Mouse (Mus musculus): ENCODE results near the gene Klf14. TPM values are rescaled to one million over a fixed set of nuclear protein-coding genes. Genes with fewer than 3 reads are reported as not detected.

Gene Klf14
- polyA plus RNA-seq, 1 experiment = not detected

DNA sequence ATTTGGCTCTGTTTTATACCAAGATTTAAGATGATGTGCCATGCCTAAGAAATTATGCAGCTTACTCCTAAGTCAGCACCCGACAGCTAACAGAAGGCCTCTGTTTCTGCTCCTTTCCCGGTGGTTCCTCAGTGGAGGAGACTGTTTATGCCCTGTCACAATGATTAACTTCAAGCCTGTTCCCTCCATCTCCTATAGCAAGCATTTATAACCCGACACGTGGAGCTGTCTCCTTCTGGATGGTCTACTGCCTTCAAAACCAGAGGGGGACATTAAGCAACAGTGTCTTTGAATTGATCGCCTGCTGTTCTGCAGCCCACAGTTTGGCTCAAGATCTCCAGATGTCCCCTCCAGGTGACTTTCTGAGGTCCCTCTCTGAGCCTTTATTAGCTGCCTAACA lies 19.6 kb downstream of the Klf14 start:
- Histone ChIP-seq H3K4me3 (no peak overlapping the region), H3K4me2 (ENCODE audit: low read depth) (no peak overlapping the region), H3K79me2 (ENCODE audit: control insufficient read depth, insufficient read depth) (no peaks in the 10 kb centered on the region), H3K27me3 (ENCODE audit: control insufficient read depth, insufficient read depth, insufficient read length) (peaks cover 4% of the 10 kb centered on the region), H3K36me3 (ENCODE audit: control insufficient read depth, insufficient read depth) (no peaks in the 10 kb centered on the region), H3ac (ENCODE audit: control insufficient read depth, insufficient read length) (no peak overlapping the region)
- TF ChIP-seq TCF3 (IDR thresholded peaks at IDR 0.05; ENCODE audit: insufficient read length, low read depth) = no peak
- no peak for TF ChIP-seq REST (IDR thresholded peaks at IDR 0.05; ENCODE audit: insufficient read depth, insufficient read length)
- TF ChIP-seq E2F4 (IDR thresholded peaks at IDR 0.05; ENCODE audit: insufficient read depth) = no peak
- TF ChIP-seq TCF12 (IDR thresholded peaks at IDR 0.05; ENCODE audit: insufficient read depth, poor library complexity, severe bottlenecking) = no peak
- no peak for TF ChIP-seq MYOD1 (IDR thresholded peaks at IDR 0.05; ENCODE audit: control insufficient read depth in 1 of 3, insufficient read length in 2 of 3, low read depth in 2 of 3)
- TF ChIP-seq POLR2AphosphoS2 (IDR thresholded peaks at IDR 0.05; ENCODE audit: insufficient read length, low read depth) = no peak
- no peak for TF ChIP-seq POLR2A (IDR thresholded peaks at IDR 0.05; ENCODE audit: insufficient read length, low read depth)
- no peak for TF ChIP-seq MYOG (IDR thresholded peaks at IDR 0.05; ENCODE audit: control insufficient read depth in 1 of 3, insufficient read depth in 1 of 3, insufficient read length in 2 of 3, low read depth in 2 of 3)
- no peak for TF ChIP-seq USF1 (IDR thresholded peaks at IDR 0.05; ENCODE audit: low read depth)
- no peak for TF ChIP-seq CEBPB (IDR thresholded peaks at IDR 0.05; ENCODE audit: insufficient read depth, poor library complexity, severe bottlenecking)
- TF ChIP-seq SRF (IDR thresholded peaks at IDR 0.05; ENCODE audit: control insufficient read depth, insufficient read length, low read depth) = no peak
- no peak for TF ChIP-seq MAX (IDR thresholded peaks at IDR 0.05; ENCODE audit: low read depth)

DNA sequence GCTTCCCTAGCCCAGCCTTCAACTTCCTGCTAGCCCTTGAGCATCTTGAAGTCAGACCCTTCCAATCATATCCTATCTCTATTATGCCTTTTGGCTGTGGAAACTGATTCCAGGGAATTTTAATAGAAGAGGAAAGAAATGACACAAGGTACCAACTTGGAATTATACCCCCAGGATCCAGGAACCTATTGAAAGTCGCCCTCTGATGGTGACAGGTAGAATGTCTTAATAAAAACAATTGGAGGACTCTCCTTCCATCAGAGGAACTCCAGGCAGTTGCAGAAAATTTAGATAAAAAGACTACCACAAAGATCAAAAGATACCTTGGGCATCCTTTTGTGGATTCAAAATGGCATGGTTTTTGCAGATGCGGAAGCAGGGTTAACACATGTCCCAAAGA lies 36.1 kb downstream of the Klf14 start:
- Histone ChIP-seq H3K4me2 (ENCODE audit: low read depth) (no peak overlapping the region), H3K79me2 (ENCODE audit: control insufficient read depth, insufficient read depth) (no peaks in the 10 kb centered on the region), H3K36me3 (ENCODE audit: control insufficient read depth, insufficient read depth) (no peaks in the 10 kb centered on the region), H3K27me3 (ENCODE audit: control insufficient read depth, insufficient read depth, insufficient read length) (no peaks in the 10 kb centered on the region), H3K4me3 (no peak overlapping the region), H3ac (ENCODE audit: control insufficient read depth, insufficient read length) (no peak overlapping the region)
- TF ChIP-seq SRF (IDR thresholded peaks at IDR 0.05; ENCODE audit: control insufficient read depth, insufficient read length, low read depth) = no peak
- no peak for TF ChIP-seq E2F4 (IDR thresholded peaks at IDR 0.05; ENCODE audit: insufficient read depth)
- no peak for TF ChIP-seq TCF12 (IDR thresholded peaks at IDR 0.05; ENCODE audit: insufficient read depth, poor library complexity, severe bottlenecking)
- TF ChIP-seq POLR2AphosphoS2 (IDR thresholded peaks at IDR 0.05; ENCODE audit: insufficient read length, low read depth) = no peak
- TF ChIP-seq POLR2A (IDR thresholded peaks at IDR 0.05; ENCODE audit: insufficient read length, low read depth) = no peak
- no peak for TF ChIP-seq MYOG (IDR thresholded peaks at IDR 0.05; ENCODE audit: control insufficient read depth in 1 of 3, insufficient read depth in 1 of 3, insufficient read length in 2 of 3, low read depth in 2 of 3)
- TF ChIP-seq USF1 (IDR thresholded peaks at IDR 0.05; ENCODE audit: low read depth) = no peak
- no peak for TF ChIP-seq MAX (IDR thresholded peaks at IDR 0.05; ENCODE audit: low read depth)
- TF ChIP-seq REST (IDR thresholded peaks at IDR 0.05; ENCODE audit: insufficient read depth, insufficient read length) = no peak
- no peak for TF ChIP-seq TCF3 (IDR thresholded peaks at IDR 0.05; ENCODE audit: insufficient read length, low read depth)
- TF ChIP-seq MYOD1 (IDR thresholded peaks at IDR 0.05; ENCODE audit: control insufficient read depth in 1 of 3, insufficient read length in 2 of 3, low read depth in 2 of 3) = no peak

GRCm38 (mm10) chr6:30921826-30922225 lies 37.1 kb downstream of the Klf14 start:
- no peaks in the 10 kb centered on the region for H3K79me2 ChIP-seq (ENCODE audit: control insufficient read depth, insufficient read depth)
- H3K27me3 ChIP-seq (ENCODE audit: control insufficient read depth, insufficient read depth, insufficient read length) = no peaks in the 10 kb centered on the region
- H3K4me3 ChIP-seq = no peak overlapping the region
- no peak overlapping the region for H3K4me2 ChIP-seq (ENCODE audit: low read depth)
- no peak for TF ChIP-seq MYOD1 (IDR thresholded peaks at IDR 0.05; ENCODE audit: control insufficient read depth in 1 of 3, insufficient read length in 2 of 3, low read depth in 2 of 3)
- TF ChIP-seq E2F4 (IDR thresholded peaks at IDR 0.05; ENCODE audit: insufficient read depth) = no peak
- TF ChIP-seq TCF3 (IDR thresholded peaks at IDR 0.05; ENCODE audit: insufficient read length, low read depth) = no peak
- TF ChIP-seq MAX (IDR thresholded peaks at IDR 0.05; ENCODE audit: low read depth) = no peak
- TF ChIP-seq POLR2A (IDR thresholded peaks at IDR 0.05; ENCODE audit: insufficient read length, low read depth) = no peak
- no peak for TF ChIP-seq REST (IDR thresholded peaks at IDR 0.05; ENCODE audit: insufficient read depth, insufficient read length)
- TF ChIP-seq POLR2AphosphoS2 (IDR thresholded peaks at IDR 0.05; ENCODE audit: insufficient read length, low read depth) = no peak
- TF ChIP-seq TCF12 (IDR thresholded peaks at IDR 0.05; ENCODE audit: insufficient read depth, poor library complexity, severe bottlenecking) = no peak
- H3ac ChIP-seq (ENCODE audit: control insufficient read depth, insufficient read length) = no peak overlapping the region
- no peaks in the 10 kb centered on the region for H3K36me3 ChIP-seq (ENCODE audit: control insufficient read depth, insufficient read depth)

DNA sequence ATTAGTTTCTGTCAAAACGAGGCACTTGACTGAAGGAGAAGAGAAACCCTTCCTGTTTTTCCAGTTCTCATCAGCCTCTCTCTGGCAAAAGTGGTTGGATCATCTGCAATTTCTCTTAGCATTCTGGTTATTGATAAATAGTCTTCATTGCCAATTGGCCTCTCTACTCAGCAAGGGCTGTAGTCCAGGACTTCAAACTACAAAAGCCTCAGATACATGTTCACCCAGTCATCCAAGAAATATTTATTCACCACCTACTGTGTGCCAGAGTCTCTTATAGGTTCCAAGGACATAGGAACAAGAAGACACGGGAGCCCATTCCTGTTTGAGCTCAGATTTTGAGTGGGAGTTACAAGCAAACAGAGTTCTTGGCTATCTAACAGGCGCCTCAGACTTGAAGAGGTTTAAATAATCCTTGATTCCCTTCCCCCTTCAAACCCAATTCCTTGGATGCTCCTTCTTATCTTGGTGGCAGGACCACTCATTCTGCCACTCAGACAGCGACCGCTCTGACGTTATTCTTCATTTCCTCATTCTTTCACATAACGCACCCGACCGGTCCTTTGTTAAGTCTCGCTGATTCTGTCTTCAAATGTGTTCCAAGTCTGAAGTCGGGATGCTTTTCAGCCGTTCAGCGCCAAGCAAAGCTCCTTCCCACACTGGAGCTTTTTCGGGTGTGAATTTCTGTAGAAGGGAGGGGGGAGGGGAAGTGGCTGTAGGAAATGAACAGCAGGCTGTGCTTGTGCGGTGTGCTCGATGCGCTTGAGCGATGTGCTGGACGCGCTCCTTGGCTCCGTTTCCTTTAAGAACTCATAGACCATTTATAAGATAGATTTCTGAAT lies 37.8 kb downstream of the Klf14 start:
- Histone ChIP-seq H3K4me2 (ENCODE audit: low read depth) (no peak overlapping the region), H3K36me3 (ENCODE audit: control insufficient read depth, insufficient read depth) (no peaks in the 10 kb centered on the region), H3K79me2 (ENCODE audit: control insufficient read depth, insufficient read depth) (no peaks in the 10 kb centered on the region), H3ac (ENCODE audit: control insufficient read depth, insufficient read length) (no peak overlapping the region), H3K27me3 (ENCODE audit: control insufficient read depth, insufficient read depth, insufficient read length) (no peaks in the 10 kb centered on the region), H3K4me3 (no peak overlapping the region)
- TF ChIP-seq USF1 (IDR thresholded peaks at IDR 0.05; ENCODE audit: low read depth) (no peak), REST (IDR thresholded peaks at IDR 0.05; ENCODE audit: insufficient read depth, insufficient read length) (no peak), MYOD1 (IDR thresholded peaks at IDR 0.05; ENCODE audit: control insufficient read depth in 1 of 3, insufficient read length in 2 of 3, low read depth in 2 of 3) (no peak), POLR2A (IDR thresholded peaks at IDR 0.05; ENCODE audit: insufficient read length, low read depth) (no peak), TCF3 (IDR thresholded peaks at IDR 0.05; ENCODE audit: insufficient read length, low read depth) (no peak), MYOG (IDR thresholded peaks at IDR 0.05; ENCODE audit: control insufficient read depth in 1 of 3, insufficient read depth in 1 of 3, insufficient read length in 2 of 3, low read depth in 2 of 3) (no peak), CEBPB (IDR thresholded peaks at IDR 0.05; ENCODE audit: insufficient read depth, poor library complexity, severe bottlenecking) (no peak), TCF12 (IDR thresholded peaks at IDR 0.05; ENCODE audit: insufficient read depth, poor library complexity, severe bottlenecking) (no peak), SRF (IDR thresholded peaks at IDR 0.05; ENCODE audit: control insufficient read depth, insufficient read length, low read depth) (no peak), POLR2AphosphoS2 (IDR thresholded peaks at IDR 0.05; ENCODE audit: insufficient read length, low read depth) (no peak), E2F4 (IDR thresholded peaks at IDR 0.05; ENCODE audit: insufficient read depth) (no peak), MAX (IDR thresholded peaks at IDR 0.05; ENCODE audit: low read depth) (no peak)

Data from myocyte (in vitro differentiated cells).